Mouse (Mus musculus) small intestine, adult 2 months (tissue): ENCODE measurements around the gene Vmo1. TPM values are rescaled to one million over a fixed set of nuclear protein-coding genes. Genes with fewer than 3 reads are reported as not detected.

Experiments used
- H3K27ac ChIP-seq: fragments of 200-500 bp; 2 replicates; pipeline ENCODE4 v1.5.1; 2012; ENCODE audit warnings: low read depth, low read length, control low read depth, inconsistent platforms; ENCODE audit not compliant: insufficient read depth
- H3K27me3 ChIP-seq: fragments of 200-500 bp; 2 replicates; pipeline ENCODE4 v1.6.1; 2012; ENCODE audit warnings: mild to moderate bottlenecking, moderate library complexity, low read length, inconsistent platforms; ENCODE audit not compliant: control insufficient read depth, insufficient read depth
- H3K36me3 ChIP-seq: fragments of 200-500 bp; 2 replicates; pipeline ENCODE4 v1.6.1; 2012; ENCODE audit warnings: mild to moderate bottlenecking, low read length, control low read depth, inconsistent platforms; ENCODE audit not compliant: control insufficient read depth, insufficient read depth
- H3K4me1 ChIP-seq: fragments of 200-500 bp; 2 replicates; pipeline ENCODE4 v1.6.1; 2012; ENCODE audit warnings: low read length, inconsistent platforms, mixed read lengths; ENCODE audit not compliant: control insufficient read depth, insufficient read depth, insufficient read length
- H3K4me3 ChIP-seq: fragments of 200-500 bp; 2 replicates; pipeline ENCODE4 v1.5.1; 2012; ENCODE audit warnings: low read depth, mild to moderate bottlenecking, control low read depth, inconsistent platforms, low read length, moderate library complexity
- CTCF ChIP-seq: fragments of 200-500 bp; IDR thresholded peaks from 2 replicates; pipeline ENCODE4 v1.5.1; 2012; ENCODE audit warnings: low read depth, mild to moderate bottlenecking, control low read depth, inconsistent platforms, low read length, moderate library complexity, mixed read lengths; ENCODE audit not compliant: insufficient replicate concordance, insufficient read length; ENCODE audit errors: extremely low read depth
- POLR2A ChIP-seq: fragments of 200-500 bp; IDR thresholded peaks from 2 replicates; pipeline ENCODE4 v1.6.1; 2012; ENCODE audit warnings: low read depth, mild to moderate bottlenecking, control low read depth, inconsistent platforms, low read length, moderate library complexity
- WGBS: fragments of 180-500 bp; shearing (Covaris S2); methylation state at CpG from one replicate; pipeline ENCODE4 v1.1.7; 2018; 5-methylcytosine and 5-hydroxymethylcytosine counted together
- polyA plus RNA-seq: library from polyadenylated mRNA; depleted of rRNA; stranded (reverse); fragments of >200 nt; gene quantifications from 2 replicates; pipeline ENCODE4 v1.2.3, GENCODE M21; 2012; rRNA removed

Gene Vmo1
- polyA plus RNA-seq, 1 experiment: not detected

DNA sequence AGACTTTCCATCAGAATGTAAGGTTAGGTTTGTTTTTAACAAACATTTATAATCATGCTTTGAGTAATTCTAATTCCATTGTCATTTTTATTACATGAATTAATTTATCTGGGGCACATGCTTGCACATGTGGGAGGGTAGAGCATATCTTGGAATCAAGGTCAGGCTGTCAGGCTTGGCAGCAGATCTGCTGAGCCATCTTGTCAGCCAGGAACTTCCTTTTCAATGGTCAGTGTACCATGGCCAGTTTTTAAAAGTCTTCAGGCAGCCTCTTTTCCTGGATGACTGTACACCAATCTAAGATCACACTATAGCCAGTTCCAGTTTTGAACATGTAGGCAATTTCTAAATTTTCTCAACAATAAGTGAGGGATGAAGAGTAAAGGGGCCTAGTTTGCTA, 41.7 kb downstream of the Vmo1 start:
- Histone ChIP-seq H3K4me1 (peaks cover 11% of the 10 kb centered on the region), H3K27me3 (no peaks in the 10 kb centered on the region), H3K27ac (peak overlapping the region; percentile 73), H3K4me3 (no peak overlapping the region), H3K36me3 (no peaks in the 10 kb centered on the region)
- TF ChIP-seq CTCF: no peak
- TF ChIP-seq POLR2A: no peak

DNA sequence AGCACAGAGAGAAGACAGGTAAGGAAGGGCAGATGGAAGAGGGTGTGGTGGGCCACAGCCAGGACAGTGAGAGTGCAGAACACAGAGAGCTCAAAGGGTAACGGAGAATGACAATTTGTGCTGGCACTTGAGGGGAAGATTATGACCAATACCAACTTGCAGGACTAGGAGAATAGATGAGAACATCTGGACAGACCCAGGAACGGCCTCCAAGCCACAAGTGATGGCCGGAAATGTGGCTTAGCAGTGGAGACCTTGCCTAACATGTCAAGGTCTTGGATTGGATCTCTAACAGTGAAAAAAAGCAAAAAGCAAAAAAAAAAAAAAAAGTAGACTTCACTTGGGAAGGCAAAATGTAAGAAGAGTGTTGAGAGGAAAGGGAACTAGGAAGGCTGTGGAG, 44.7 kb downstream of the Vmo1 start:
- TF ChIP-seq POLR2A: no peak
- no peak for TF ChIP-seq CTCF
- peak overlapping the region; percentile 2; the same call in 1 of the 2 replicates for H3K27ac ChIP-seq
- WGBS: 84% methylated on average over 3 of the region's 3 CpGs

DNA sequence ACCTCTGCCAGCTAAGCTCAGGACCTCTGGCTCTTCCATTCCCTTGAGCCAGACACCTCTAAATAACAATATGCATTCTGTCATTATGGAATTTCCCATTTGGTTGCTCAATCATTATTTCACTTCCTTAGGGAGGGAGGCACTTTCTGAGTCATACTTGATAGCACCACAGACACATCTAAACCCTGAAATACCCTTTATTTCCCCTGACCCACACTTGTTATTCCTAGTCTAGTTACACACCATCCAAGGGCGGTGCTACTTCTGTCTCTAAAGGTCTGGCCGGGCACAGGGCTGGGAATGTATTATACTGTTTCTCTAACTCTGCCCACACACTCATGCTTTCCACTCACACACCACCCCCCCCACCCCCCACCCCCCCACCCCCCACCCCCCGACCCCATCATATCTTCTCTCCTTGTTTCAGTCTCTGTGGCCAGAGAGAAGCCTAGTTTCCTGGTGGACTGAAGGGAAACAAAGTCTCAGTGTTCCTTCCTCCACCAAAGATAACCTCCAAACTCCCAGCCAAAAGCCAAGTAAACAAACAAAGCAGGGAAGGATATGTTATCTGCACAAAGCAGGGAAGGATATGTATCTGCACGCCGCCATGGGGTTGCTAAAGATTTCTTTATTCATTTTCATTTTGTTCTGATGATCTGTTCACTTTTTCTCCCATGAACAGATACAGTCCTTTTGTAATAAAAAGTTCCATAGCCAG, 46.4 kb downstream of the Vmo1 start:
- WGBS: 47% methylated on average over 5 of the region's 5 CpGs
- Histone ChIP-seq H3K27ac (peak overlapping the region; percentile 71), H3K4me3 (no peak overlapping the region), H3K4me1 (peaks cover 6% of the 10 kb centered on the region), H3K27me3 (no peaks in the 10 kb centered on the region), H3K36me3 (no peaks in the 10 kb centered on the region)
- TF ChIP-seq POLR2A: no peak
- no peak for TF ChIP-seq CTCF

More for the DNA sequence above, 44.7 kb downstream of the Vmo1 start:
- Histone ChIP-seq H3K27me3 (no peaks in the 10 kb centered on the region), H3K4me1 (peaks cover 9% of the 10 kb centered on the region), H3K36me3 (no peaks in the 10 kb centered on the region), H3K4me3 (no peak overlapping the region)

DNA sequence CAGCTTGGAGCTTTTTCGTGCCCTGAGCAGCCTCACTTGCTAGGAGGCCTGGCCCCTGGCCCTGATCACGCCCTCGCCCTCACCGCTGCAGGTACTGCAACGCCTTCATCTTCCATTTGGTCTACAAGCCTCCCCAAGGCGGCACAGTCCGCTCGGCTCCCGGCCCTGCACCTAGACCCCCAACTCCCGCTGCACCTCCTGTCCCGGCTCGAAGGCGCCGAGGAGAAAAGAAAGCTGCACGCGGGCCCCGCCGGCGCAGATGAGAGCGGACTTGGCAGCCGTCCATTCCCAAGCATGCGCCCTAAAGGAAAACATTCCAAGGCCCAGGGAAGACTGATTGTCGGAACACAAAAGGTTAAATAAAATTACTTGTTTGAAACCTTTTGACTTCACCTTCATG, 48.6 kb downstream of the Vmo1 start:
- Histone ChIP-seq H3K4me3 (peak overlapping the region; percentile 49), H3K27ac (no peak overlapping the region), H3K27me3 (no peaks in the 10 kb centered on the region), H3K4me1 (peaks cover 6% of the 10 kb centered on the region), H3K36me3 (no peaks in the 10 kb centered on the region)
- WGBS: 19% methylated on average over 23 of the region's 23 CpGs
- TF ChIP-seq CTCF (no peak), POLR2A (no peak)

GRCm38 (mm10) chr11:70465211-70465610, 49.2 kb downstream of the Vmo1 start:
- Histone ChIP-seq H3K4me3 (no peak overlapping the region), H3K27ac (no peak overlapping the region), H3K4me1 (peaks cover 6% of the 10 kb centered on the region), H3K36me3 (no peaks in the 10 kb centered on the region), H3K27me3 (no peaks in the 10 kb centered on the region)
- 77% methylated on average over 16 of the region's 16 CpGs for WGBS
- TF ChIP-seq POLR2A (no peak), CTCF (no peak)

GRCm38 (mm10) chr11:70463970-70464369, 50.4 kb downstream of the Vmo1 start:
- Histone ChIP-seq H3K36me3 (no peaks in the 10 kb centered on the region), H3K27me3 (peaks cover 3% of the 10 kb centered on the region; the same call in 1 of the 2 replicates), H3K4me3 (no peak overlapping the region), H3K27ac (no peak overlapping the region), H3K4me1 (peaks cover 4% of the 10 kb centered on the region)
- 87% methylated on average over 5 of the region's 5 CpGs for WGBS
- TF ChIP-seq CTCF (no peak), POLR2A (no peak)

Other genes starting within 250 kb of the Vmo1 start
- 0.24 and 0.51 TPM in 2 replicates for gene Alox12e, start 192.0 kb downstream of the Vmo1 start, polyA plus RNA-seq
- gene Alox15, start 162.6 kb downstream of the Vmo1 start, polyA plus RNA-seq: 3.2 and 8.7 TPM in 2 replicates
- gene Pelp1, start 104.6 kb downstream of the Vmo1 start, polyA plus RNA-seq: 7.5 and 12.2 TPM in 2 replicates
- gene Arrb2, start 82.0 kb downstream of the Vmo1 start, polyA plus RNA-seq: 15.3 and 23.2 TPM in 2 replicates
- gene Med11, start 62.7 kb downstream of the Vmo1 start, polyA plus RNA-seq: 16.4 and 24.1 TPM in 2 replicates
- 2.5 and 7.1 TPM in 2 replicates for gene Zmynd15, start 55.2 kb downstream of the Vmo1 start, polyA plus RNA-seq
- gene Cxcl16, start 54.6 kb downstream of the Vmo1 start, polyA plus RNA-seq: 28.1 and 48.0 TPM in 2 replicates
- gene Tm4sf5, start 9.4 kb downstream of the Vmo1 start, polyA plus RNA-seq: 331 and 587 TPM in 2 replicates
- 4.3 and 8.4 TPM in 2 replicates for gene Gltpd2, start 4.6 kb upstream of the Vmo1 start, polyA plus RNA-seq
- gene Psmb6, start 10.8 kb upstream of the Vmo1 start, polyA plus RNA-seq: 146 and 264 TPM in 2 replicates
- gene Gm40193, start 18.3 kb upstream of the Vmo1 start, polyA plus RNA-seq: not detected in 2 replicates
- gene Pld2, start 25.4 kb upstream of the Vmo1 start, polyA plus RNA-seq: 11.0 and 24.9 TPM in 2 replicates
- gene Mink1, start 48.3 kb upstream of the Vmo1 start, polyA plus RNA-seq: 43.6 and 82.0 TPM in 2 replicates
- not detected in 2 replicates for gene 4930544D05Rik, start 101.2 kb upstream of the Vmo1 start, polyA plus RNA-seq
- 0.06 TPM in 1 of 2 replicates, not detected in the other for gene Chrne, start 104.6 kb upstream of the Vmo1 start, polyA plus RNA-seq
- 0.04 and 0.22 TPM in 2 replicates for gene Gp1ba, start 124.5 kb upstream of the Vmo1 start, polyA plus RNA-seq
- gene Rnf167, start 132.6 kb upstream of the Vmo1 start, polyA plus RNA-seq: 43.0 and 114 TPM in 2 replicates
- 109 and 147 TPM in 2 replicates for gene Slc25a11, start 132.9 kb upstream of the Vmo1 start, polyA plus RNA-seq
- gene Pfn1, start 140.0 kb upstream of the Vmo1 start, polyA plus RNA-seq: 2,319 and 5,668 TPM in 2 replicates
- gene Eno3, start 142.6 kb upstream of the Vmo1 start, polyA plus RNA-seq: 3.3 and 12.7 TPM in 2 replicates
- gene Spag7, start 154.8 kb upstream of the Vmo1 start, polyA plus RNA-seq: 21.0 and 36.6 TPM in 2 replicates
- gene Camta2, start 173.5 kb upstream of the Vmo1 start, polyA plus RNA-seq: 27.7 and 66.7 TPM in 2 replicates
- gene Inca1, start 185.5 kb upstream of the Vmo1 start, polyA plus RNA-seq: 0.38 and 0.79 TPM in 2 replicates
- 33.9 and 87.1 TPM in 2 replicates for gene Kif1c, start 185.9 kb upstream of the Vmo1 start, polyA plus RNA-seq
- 0.61 and 0.72 TPM in 2 replicates for gene Zfp3, start 249.6 kb upstream of the Vmo1 start, polyA plus RNA-seq